Mouse (Mus musculus): ENCODE results near the gene A930004D18Rik. TPM values are rescaled to one million over a fixed set of nuclear protein-coding genes. Genes with fewer than 3 reads are reported as not detected.

The A930004D18Rik gene
- total and polyA plus RNA-seq, 3 experiments = 0.30 to 1.5 (median 0.65) TPM

DNA sequence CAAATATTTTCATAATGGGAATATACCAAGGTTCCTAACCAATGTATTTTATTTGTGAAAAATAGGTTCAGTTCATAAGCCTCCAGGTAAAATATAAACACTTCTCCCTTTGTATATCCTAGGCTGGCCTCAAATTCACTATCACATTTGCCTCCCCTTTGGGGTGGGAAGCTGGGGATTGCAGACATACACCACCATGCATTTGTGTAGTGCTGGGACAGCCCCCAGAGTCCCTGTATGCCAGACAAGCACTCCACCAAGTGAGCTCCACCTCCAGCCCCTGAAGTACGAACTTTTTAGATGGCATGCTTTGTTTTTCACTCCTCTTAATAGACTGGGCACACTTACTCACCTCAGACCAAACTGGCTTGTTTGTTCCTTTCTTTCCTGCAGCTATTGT, 14.7 kb downstream of the A930004D18Rik start:
- no peaks in the 10 kb centered on the region for H3K36me3 ChIP-seq (replicated peaks)
- H3K4me1 ChIP-seq (ENCODE audit: insufficient read depth, low read depth, low read length) = peaks cover 22% of the 10 kb centered on the region
- H3K9me3 ChIP-seq (replicated peaks) = no peaks in the 10 kb centered on the region
- no peak for ATAC-seq (ENCODE audit: extremely low read depth, insufficient number of reproducible peaks, low FRiP score, poor library complexity, severe bottlenecking)
- peaks cover 33% of the 10 kb centered on the region for H3K27me3 ChIP-seq (ENCODE audit: insufficient read depth, low read length)
- DNase-seq (ENCODE audit: low spot score) = no peak
- no peak overlapping the region for H3K4me3 ChIP-seq (ENCODE audit: low read depth, low read length)
- TF ChIP-seq GATA2 (IDR thresholded peaks at IDR 0.05; ENCODE audit: borderline replicate concordance, low read depth, low read length) (no peak), CTCF (IDR thresholded peaks at IDR 0.05; ENCODE audit: low read depth, low read length) (no peak), TAL1 (conservative IDR thresholded peaks at IDR 0.05; ENCODE audit: low read depth, low read length) (no peak), POLR2AphosphoS5 (IDR thresholded peaks at IDR 0.05; ENCODE audit: insufficient replicate concordance, low read depth, low read length) (no peak), GATA1 (IDR thresholded peaks at IDR 0.05; ENCODE audit: borderline replicate concordance, low read length) (no peak)

GRCm38 (mm10) chr2:18019122-18019521, 18.4 kb downstream of the A930004D18Rik start:
- Histone ChIP-seq H3K4me1 (ENCODE audit: insufficient read depth, low read depth, low read length) (no peaks in the 10 kb centered on the region), H3K9me3 (replicated peaks) (no peaks in the 10 kb centered on the region), H3K27me3 (ENCODE audit: insufficient read depth, low read length) (peaks cover 8% of the 10 kb centered on the region; the same call in 1 of the 2 replicates), H3K4me3 (ENCODE audit: low read depth, low read length) (no peak overlapping the region), H3K36me3 (replicated peaks) (no peaks in the 10 kb centered on the region)
- ATAC-seq (ENCODE audit: extremely low read depth, insufficient number of reproducible peaks, low FRiP score, poor library complexity, severe bottlenecking) (no peak), DNase-seq (ENCODE audit: low spot score) (no peak)
- TF ChIP-seq GATA1 (IDR thresholded peaks at IDR 0.05; ENCODE audit: borderline replicate concordance, low read length) (no peak), CTCF (IDR thresholded peaks at IDR 0.05; ENCODE audit: low read depth, low read length) (no peak), GATA2 (IDR thresholded peaks at IDR 0.05; ENCODE audit: borderline replicate concordance, low read depth, low read length) (no peak), TAL1 (conservative IDR thresholded peaks at IDR 0.05; ENCODE audit: low read depth, low read length) (no peak), POLR2AphosphoS5 (IDR thresholded peaks at IDR 0.05; ENCODE audit: insufficient replicate concordance, low read depth, low read length) (no peak)

DNA sequence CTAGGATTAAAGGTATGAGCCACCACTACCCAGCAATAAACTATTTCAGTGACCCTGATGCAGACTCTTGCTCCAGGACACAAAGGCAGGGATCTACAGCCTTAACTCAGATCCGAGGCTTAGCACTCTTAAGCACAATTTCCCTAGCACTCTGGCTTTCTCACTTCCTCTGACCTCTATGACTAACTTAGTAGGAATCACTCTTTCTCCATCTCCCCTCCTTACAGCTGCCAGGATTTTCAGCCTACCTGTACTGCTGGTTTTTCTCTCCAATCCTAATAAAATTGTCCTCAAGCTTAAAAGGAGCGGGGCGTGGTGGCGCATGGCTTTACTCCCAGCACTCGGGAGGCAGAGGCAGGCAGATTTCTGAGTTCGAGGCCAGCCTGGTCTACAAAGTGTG, 20.2 kb downstream of the A930004D18Rik start:
- H3K36me3 ChIP-seq (replicated peaks) = no peaks in the 10 kb centered on the region
- ATAC-seq (ENCODE audit: extremely low read depth, insufficient number of reproducible peaks, low FRiP score, poor library complexity, severe bottlenecking) (no peak), DNase-seq (ENCODE audit: low spot score) (no peak)
- H3K4me3 ChIP-seq (ENCODE audit: low read depth, low read length) = no peak overlapping the region
- H3K9me3 ChIP-seq (replicated peaks) = no peaks in the 10 kb centered on the region
- H3K27me3 ChIP-seq (ENCODE audit: insufficient read depth, low read length) = 0 out of 2 replicates have a peak, but pooled peaks cover 3% of the 10 kb centered on the region
- no peaks in the 10 kb centered on the region for H3K4me1 ChIP-seq (ENCODE audit: insufficient read depth, low read depth, low read length)
- TF ChIP-seq POLR2AphosphoS5 (IDR thresholded peaks at IDR 0.05; ENCODE audit: insufficient replicate concordance, low read depth, low read length) (no peak), TAL1 (conservative IDR thresholded peaks at IDR 0.05; ENCODE audit: low read depth, low read length) (no peak), CTCF (IDR thresholded peaks at IDR 0.05; ENCODE audit: low read depth, low read length) (no peak), GATA2 (IDR thresholded peaks at IDR 0.05; ENCODE audit: borderline replicate concordance, low read depth, low read length) (no peak)

DNA sequence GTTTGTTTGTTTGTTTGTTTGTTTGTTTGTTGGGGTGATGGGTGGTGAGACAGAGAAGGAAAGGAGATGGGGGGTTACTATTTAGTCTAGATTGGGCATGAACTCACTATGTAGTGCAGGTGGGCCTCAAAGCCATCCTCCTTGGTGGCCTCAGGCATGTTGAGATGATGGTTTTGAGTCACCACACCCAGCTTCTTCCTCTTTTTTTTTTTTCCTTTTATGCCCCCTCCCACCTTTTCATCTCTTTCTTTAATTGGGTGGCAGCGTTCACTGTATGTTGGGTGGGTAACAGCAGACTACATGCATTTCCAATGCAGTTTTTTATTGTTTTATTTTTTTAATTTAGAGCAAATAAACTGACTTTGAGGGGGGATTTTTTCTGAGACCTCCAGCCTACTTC, 20.9 kb downstream of the A930004D18Rik start:
- Histone ChIP-seq H3K9me3 (replicated peaks) (no peaks in the 10 kb centered on the region), H3K36me3 (replicated peaks) (no peaks in the 10 kb centered on the region), H3K4me1 (ENCODE audit: insufficient read depth, low read depth, low read length) (no peaks in the 10 kb centered on the region), H3K27me3 (ENCODE audit: insufficient read depth, low read length) (0 out of 2 replicates have a peak, but pooled peaks cover 3% of the 10 kb centered on the region), H3K4me3 (ENCODE audit: low read depth, low read length) (no peak overlapping the region)
- ATAC-seq (ENCODE audit: extremely low read depth, insufficient number of reproducible peaks, low FRiP score, poor library complexity, severe bottlenecking) = no peak
- no peak for TF ChIP-seq POLR2AphosphoS5 (IDR thresholded peaks at IDR 0.05; ENCODE audit: insufficient replicate concordance, low read depth, low read length)
- TF ChIP-seq GATA1 (IDR thresholded peaks at IDR 0.05; ENCODE audit: borderline replicate concordance, low read length) = no peak
- no peak for TF ChIP-seq CTCF (IDR thresholded peaks at IDR 0.05; ENCODE audit: low read depth, low read length)
- no peak for TF ChIP-seq GATA2 (IDR thresholded peaks at IDR 0.05; ENCODE audit: borderline replicate concordance, low read depth, low read length)
- no peak for TF ChIP-seq TAL1 (conservative IDR thresholded peaks at IDR 0.05; ENCODE audit: low read depth, low read length)
- DNase-seq (ENCODE audit: low spot score) = no peak

DNA sequence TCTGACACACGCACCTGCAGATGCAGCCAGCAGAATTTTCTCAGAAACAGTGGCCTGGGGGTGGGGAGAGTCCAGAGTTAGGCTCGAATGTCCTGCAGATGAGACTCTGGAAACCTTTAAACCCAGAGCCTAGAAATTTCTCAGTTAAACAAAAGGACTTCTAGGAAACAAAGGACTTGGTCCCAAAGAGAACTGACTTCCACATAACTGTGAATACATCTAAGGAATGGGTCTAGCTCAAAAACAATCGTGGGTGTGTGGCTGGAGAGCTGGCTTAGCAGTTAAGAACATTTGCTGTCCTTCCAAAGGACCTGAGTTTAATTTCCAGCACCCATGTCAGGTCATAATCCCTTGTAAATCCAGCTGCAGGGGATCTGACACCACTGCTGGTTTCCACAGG, 22.0 kb downstream of the A930004D18Rik start:
- no peaks in the 10 kb centered on the region for H3K4me1 ChIP-seq (ENCODE audit: insufficient read depth, low read depth, low read length)
- no peak for ATAC-seq (ENCODE audit: extremely low read depth, insufficient number of reproducible peaks, low FRiP score, poor library complexity, severe bottlenecking)

GRCm38 (mm10) chr2:18012866-18013265, 24.7 kb downstream of the A930004D18Rik start:
- ATAC-seq (ENCODE audit: extremely low read depth, insufficient number of reproducible peaks, low FRiP score, poor library complexity, severe bottlenecking) (no peak), DNase-seq (ENCODE audit: low spot score) (no peak)
- H3K9me3 ChIP-seq (replicated peaks) = no peaks in the 10 kb centered on the region

More for the DNA sequence above, 22.0 kb downstream of the A930004D18Rik start:
- Histone ChIP-seq H3K27me3 (ENCODE audit: insufficient read depth, low read length) (0 out of 2 replicates have a peak, but pooled peaks cover 3% of the 10 kb centered on the region), H3K4me3 (ENCODE audit: low read depth, low read length) (no peak overlapping the region), H3K36me3 (replicated peaks) (no peaks in the 10 kb centered on the region), H3K9me3 (replicated peaks) (no peaks in the 10 kb centered on the region)
- DNase-seq (ENCODE audit: low spot score) = no peak
- no peak for TF ChIP-seq TAL1 (conservative IDR thresholded peaks at IDR 0.05; ENCODE audit: low read depth, low read length)
- no peak for TF ChIP-seq GATA1 (IDR thresholded peaks at IDR 0.05; ENCODE audit: borderline replicate concordance, low read length)
- no peak for TF ChIP-seq GATA2 (IDR thresholded peaks at IDR 0.05; ENCODE audit: borderline replicate concordance, low read depth, low read length)
- TF ChIP-seq CTCF (IDR thresholded peaks at IDR 0.05; ENCODE audit: low read depth, low read length) = no peak
- no peak for TF ChIP-seq POLR2AphosphoS5 (IDR thresholded peaks at IDR 0.05; ENCODE audit: insufficient replicate concordance, low read depth, low read length)

More at GRCm38 (mm10) chr2:18012866-18013265, 24.7 kb downstream of the A930004D18Rik start:
- H3K27me3 ChIP-seq (ENCODE audit: insufficient read depth, low read length) = 0 out of 2 replicates have a peak, but pooled peaks cover 3% of the 10 kb centered on the region
- H3K4me1 ChIP-seq (ENCODE audit: insufficient read depth, low read depth, low read length) = no peaks in the 10 kb centered on the region
- TF ChIP-seq CTCF (IDR thresholded peaks at IDR 0.05; ENCODE audit: low read depth, low read length) (no peak), TAL1 (conservative IDR thresholded peaks at IDR 0.05; ENCODE audit: low read depth, low read length) (no peak), GATA2 (IDR thresholded peaks at IDR 0.05; ENCODE audit: borderline replicate concordance, low read depth, low read length) (no peak), POLR2AphosphoS5 (IDR thresholded peaks at IDR 0.05; ENCODE audit: insufficient replicate concordance, low read depth, low read length) (no peak), GATA1 (IDR thresholded peaks at IDR 0.05; ENCODE audit: borderline replicate concordance, low read length) (no peak)
- H3K36me3 ChIP-seq (replicated peaks) = no peaks in the 10 kb centered on the region
- no peak overlapping the region for H3K4me3 ChIP-seq (ENCODE audit: low read depth, low read length)
